Mouse (Mus musculus): ENCODE measurements around the gene Ccdc6. TPM values are rescaled to one million over a fixed set of nuclear protein-coding genes. Genes with fewer than 3 reads are reported as not detected.

The Ccdc6 gene
- total RNA-seq, 2 experiments from 2014 or later, result 29.6 to 48.6 TPM

DNA sequence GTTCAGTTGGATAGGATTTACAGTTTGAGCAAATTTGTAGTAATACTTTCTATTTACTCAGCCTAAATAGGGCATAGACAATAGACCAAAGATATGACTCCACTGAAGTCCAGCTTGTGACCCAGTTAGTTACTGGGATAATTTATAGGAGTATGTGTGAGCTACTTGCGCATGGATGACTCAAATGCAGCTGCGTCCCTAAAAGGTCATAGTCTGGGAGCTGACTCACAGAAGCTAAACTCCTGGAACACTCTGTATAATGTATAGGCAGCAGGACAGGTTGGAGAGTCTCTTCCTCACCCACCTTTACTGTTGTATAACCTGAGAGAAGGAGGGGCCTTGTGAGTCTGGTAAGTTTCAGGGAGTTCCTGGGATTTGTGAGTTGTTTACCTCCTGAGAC, 26.5 kb downstream of the Ccdc6 start:
- ATAC-seq (replicated peaks; ENCODE audit: low FRiP score, low TSS enrichment, poor library complexity, severe bottlenecking), result no peak

DNA sequence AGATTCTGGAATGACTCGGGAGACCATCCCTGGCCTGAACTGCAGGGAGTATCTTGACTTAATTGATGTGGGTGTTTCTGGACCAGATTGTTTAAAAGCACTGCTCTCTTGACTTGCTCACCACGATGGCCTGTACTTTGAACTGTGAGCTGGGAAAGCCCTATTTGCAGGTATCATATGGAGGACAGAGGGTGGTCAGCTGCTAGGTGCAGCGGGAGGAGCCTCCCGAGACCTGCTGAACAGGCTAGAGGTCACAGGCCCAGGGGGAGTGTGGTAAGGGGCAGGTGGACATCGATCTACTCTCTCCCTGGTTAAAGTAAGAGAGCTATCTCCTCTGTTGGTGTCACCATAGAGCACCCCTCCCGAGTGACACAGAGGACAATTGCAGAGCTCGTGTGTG, 28.6 kb downstream of the Ccdc6 start:
- no peak for ATAC-seq (replicated peaks; ENCODE audit: low FRiP score, low TSS enrichment, poor library complexity, severe bottlenecking)

DNA sequence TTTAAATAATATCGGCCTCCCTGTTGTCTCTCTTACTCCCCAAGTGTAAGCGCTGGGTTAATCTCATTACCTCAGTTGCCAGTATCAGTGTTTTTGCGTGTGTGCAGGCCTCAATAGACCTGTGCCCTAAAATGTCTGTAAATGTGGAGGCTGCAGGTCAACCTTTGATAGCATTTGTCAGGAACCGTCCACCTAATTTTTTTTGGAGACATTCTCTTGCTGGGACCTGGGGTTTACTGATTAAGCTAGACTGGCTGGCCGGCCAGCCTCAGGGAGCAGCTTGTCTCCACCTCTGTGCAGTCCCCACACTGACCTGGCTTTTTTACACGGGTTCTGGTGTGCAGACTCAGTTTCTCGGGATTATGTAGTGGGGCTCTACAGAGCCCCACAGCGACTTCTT, 30.4 kb downstream of the Ccdc6 start:
- ATAC-seq (replicated peaks; ENCODE audit: low FRiP score, low TSS enrichment, poor library complexity, severe bottlenecking), result peak; percentile 94

DNA sequence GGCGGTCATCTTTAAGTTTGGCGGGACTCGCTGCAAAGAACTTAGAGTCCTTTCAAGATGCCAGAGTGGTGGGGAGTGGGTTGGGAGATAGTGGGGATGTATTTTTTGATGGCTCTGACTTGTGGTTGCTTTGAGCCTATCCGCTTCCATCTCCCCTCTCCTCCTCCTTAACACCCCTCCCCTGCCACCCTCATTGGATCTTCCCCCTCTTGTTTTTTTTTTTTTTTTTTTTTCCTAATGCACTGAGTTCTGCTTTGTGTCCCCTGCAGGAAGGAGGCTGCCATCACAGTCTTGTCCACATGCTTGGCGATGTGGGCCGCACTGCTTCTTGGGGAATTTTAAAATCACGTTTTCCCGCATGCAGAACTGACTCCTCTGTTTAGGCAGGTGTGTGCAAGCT, 31.5 kb downstream of the Ccdc6 start:
- no peak for ATAC-seq (replicated peaks; ENCODE audit: low FRiP score, low TSS enrichment, poor library complexity, severe bottlenecking)

DNA sequence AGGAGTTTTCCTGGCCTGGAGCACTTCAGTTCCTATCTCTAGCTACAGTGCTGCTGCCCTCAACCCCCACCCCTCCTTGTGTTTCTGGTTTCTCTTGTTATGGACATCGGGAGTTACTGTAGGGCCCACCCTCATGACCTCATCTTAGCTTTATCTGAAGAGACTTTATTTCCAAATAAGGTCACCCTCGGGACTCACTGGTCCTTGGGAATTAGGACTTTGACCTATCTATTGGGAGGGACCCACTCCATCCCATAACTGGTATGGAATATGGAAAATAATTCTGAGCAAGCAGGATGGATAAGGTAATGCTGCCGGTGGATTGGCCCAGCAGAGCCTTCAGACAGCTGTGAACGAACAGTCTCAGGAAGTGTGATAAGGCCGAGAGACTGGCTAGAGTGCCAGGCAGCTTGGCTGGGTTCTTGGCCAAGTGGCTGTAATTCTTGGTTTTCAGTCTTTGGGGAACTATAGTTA, 35.2 kb downstream of the Ccdc6 start:
- ATAC-seq (replicated peaks; ENCODE audit: low FRiP score, low TSS enrichment, poor library complexity, severe bottlenecking), result peak; percentile 50

DNA sequence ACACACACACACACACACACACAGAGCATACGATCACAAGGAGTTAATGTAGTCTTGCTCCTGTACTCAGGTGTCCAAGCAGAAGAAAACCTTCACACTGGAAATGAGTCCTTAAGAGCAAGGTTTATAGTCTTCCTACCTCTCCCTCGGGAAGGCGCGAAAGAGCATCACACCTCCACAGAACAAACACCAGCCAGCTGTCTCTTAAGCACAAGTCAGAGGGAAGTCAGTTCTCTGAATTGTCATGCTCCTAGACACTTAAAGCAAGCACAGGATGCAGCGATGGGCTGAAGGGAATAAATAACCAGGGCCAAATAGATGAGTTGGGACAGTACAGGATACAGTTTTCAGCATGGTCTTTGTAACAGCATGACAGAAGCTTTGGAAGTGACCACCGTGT, 35.8 kb downstream of the Ccdc6 start:
- ATAC-seq (replicated peaks; ENCODE audit: low FRiP score, low TSS enrichment, poor library complexity, severe bottlenecking), result 0 out of 2 replicates have a peak, but pooled peaks have one; percentile 1

- ATAC-seq (replicated peaks; ENCODE audit: low FRiP score, low TSS enrichment, poor library complexity, severe bottlenecking), result peak; percentile 79
Measured at GRCm38 (mm10) chr10:70133188-70133587, 36.3 kb downstream of the Ccdc6 start.

DNA sequence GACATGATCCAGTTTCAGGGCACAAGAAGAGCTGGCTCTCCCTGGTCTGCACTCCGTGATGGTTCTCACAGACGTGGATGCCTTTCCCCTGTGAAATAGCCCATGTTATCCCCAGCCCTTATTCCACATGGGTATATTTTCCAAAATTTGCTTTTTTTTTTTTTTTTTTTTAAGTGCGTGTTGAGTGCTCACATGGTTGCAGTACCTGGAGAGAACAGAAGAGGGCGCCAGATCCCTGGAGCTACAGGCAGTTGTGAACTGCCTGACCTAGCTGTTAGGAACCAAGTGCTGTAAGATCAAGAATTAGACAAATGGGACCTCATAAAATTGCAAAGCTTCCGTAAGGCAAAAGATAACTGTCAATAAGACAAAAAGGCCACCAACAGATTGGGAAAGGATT, 38.8 kb downstream of the Ccdc6 start:
- no peak for ATAC-seq (replicated peaks; ENCODE audit: low FRiP score, low TSS enrichment, poor library complexity, severe bottlenecking)

DNA sequence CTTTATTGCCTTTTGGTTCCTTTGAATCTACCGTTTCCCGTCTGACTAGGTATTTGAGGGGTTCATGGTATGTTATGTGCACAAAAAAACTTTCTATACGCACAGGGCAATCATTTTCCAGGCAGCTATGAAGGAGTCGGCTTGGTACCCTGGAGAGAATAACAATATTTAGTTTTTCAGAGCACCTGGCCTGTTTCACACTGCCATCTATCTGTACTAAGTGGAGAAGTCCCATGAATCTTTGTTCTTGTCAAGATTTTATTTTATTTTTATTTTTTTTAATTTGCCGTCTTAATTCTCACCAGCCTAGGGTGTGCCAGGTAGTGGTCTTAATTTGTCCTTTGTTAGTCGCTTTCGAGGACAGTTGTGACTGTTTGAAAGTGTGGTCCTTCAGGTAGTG, 40.7 kb downstream of the Ccdc6 start:
- ATAC-seq (replicated peaks; ENCODE audit: low FRiP score, low TSS enrichment, poor library complexity, severe bottlenecking), result no peak

- ATAC-seq (replicated peaks; ENCODE audit: low FRiP score, low TSS enrichment, poor library complexity, severe bottlenecking), result peak; percentile 79
Measured at GRCm38 (mm10) chr10:70138150-70138549, 41.2 kb downstream of the Ccdc6 start.

DNA sequence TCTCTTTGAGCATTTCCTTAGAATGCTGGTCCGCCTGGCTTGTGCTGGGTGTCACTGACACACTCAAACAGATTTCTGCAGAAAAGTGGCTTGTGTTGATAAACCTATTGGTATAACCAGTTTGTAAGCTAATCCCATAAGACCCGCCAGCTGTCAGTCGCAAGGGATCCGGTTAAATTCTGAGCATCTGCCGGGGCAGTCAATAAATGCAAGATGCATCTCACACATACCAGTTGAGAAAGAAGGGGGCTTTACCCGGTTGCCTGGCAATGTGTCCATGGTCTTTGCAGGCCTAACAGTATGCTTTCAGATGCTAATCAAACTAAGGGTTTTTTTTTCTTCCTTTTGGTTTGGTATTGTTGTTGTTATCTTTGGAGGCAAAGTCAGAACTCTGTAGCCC, 42.4 kb downstream of the Ccdc6 start:
- no peak for ATAC-seq (replicated peaks; ENCODE audit: low FRiP score, low TSS enrichment, poor library complexity, severe bottlenecking)

- peak; percentile 64 for ATAC-seq (replicated peaks; ENCODE audit: low FRiP score, low TSS enrichment, poor library complexity, severe bottlenecking)
Measured at GRCm38 (mm10) chr10:70140414-70140813, 43.5 kb downstream of the Ccdc6 start.

DNA sequence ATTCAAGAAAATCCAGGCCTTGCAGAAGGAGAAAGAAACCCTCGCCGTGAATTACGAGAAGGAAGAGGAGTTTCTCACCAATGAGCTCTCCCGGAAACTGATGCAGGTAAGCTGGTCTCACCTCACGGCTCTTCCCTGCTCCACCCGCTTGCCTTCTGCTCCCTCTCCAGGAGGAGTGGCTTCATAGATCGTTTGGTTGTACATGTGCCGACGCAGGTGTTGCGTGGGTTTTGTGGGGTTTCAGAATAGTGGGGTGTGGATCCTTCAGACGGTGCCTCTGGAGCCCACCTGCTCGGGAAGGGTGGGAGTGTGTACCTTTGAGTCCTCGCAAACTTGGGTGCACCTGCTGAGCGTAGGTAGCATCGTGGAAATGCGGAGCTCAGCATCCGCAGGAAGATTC, 45.7 kb downstream of the Ccdc6 start:
- no peak for ATAC-seq (replicated peaks; ENCODE audit: low FRiP score, low TSS enrichment, poor library complexity, severe bottlenecking)

DNA sequence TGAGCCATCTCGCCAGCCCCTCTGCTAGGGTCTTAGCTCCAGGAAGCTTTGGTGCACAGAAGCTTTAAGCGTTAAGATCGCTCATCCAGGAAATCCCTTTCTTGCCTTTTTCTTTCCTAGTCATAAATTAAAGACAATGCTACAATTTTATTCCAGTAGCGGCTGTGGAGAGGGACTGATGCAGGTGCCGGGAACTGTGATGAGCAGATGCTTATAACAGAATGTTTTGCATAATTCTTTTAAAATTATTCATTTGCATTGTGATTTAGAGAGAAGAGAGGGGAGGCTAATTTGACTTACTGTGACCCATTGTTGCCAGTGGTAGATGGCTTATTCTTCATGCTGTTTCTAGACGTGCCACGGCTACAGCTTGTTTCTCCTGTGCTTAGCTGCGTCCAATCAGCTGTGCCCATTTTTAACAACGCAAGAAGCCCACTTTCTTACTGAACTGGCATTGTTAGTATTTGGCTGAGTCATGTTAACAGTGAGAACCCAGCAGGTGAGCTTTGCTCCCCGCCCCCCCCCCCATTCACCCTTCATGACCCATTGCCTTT, 47.2 kb downstream of the Ccdc6 start:
- no peak for ATAC-seq (replicated peaks; ENCODE audit: low FRiP score, low TSS enrichment, poor library complexity, severe bottlenecking)

GRCm38 (mm10) chr10:70145873-70146272, 49.0 kb downstream of the Ccdc6 start:
- ATAC-seq (replicated peaks; ENCODE audit: low FRiP score, low TSS enrichment, poor library complexity, severe bottlenecking), result no peak

DNA sequence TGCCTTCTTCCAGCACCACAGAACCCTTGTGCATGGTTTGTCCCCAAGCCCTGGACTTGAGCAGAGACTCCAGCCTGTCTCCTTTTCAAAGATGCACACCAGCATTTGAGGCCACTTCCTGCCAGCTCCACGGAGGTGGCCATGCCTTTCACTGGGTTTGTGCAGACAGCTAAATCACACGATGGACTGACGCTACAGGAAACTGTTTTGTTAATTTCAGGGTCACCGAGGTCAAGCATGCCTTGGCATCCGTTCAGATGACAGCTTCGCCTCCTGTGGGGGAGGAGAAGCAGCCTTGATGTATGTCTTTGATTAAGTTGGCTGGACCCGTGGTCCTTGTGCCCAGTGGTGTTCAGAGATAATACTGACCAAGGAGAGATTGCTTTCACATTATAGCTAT, 52.2 kb downstream of the Ccdc6 start:
- no peak for ATAC-seq (replicated peaks; ENCODE audit: low FRiP score, low TSS enrichment, poor library complexity, severe bottlenecking)

- no peak for ATAC-seq (replicated peaks; ENCODE audit: low FRiP score, low TSS enrichment, poor library complexity, severe bottlenecking)
Measured at GRCm38 (mm10) chr10:70150301-70150700, 53.4 kb downstream of the Ccdc6 start.

- ATAC-seq (replicated peaks; ENCODE audit: low FRiP score, low TSS enrichment, poor library complexity, severe bottlenecking), result no peak
Measured at GRCm38 (mm10) chr10:70151171-70151570, 54.2 kb downstream of the Ccdc6 start.

- no peak for ATAC-seq (replicated peaks; ENCODE audit: low FRiP score, low TSS enrichment, poor library complexity, severe bottlenecking)
Measured at GRCm38 (mm10) chr10:70152190-70152743, 55.3 kb downstream of the Ccdc6 start.

DNA sequence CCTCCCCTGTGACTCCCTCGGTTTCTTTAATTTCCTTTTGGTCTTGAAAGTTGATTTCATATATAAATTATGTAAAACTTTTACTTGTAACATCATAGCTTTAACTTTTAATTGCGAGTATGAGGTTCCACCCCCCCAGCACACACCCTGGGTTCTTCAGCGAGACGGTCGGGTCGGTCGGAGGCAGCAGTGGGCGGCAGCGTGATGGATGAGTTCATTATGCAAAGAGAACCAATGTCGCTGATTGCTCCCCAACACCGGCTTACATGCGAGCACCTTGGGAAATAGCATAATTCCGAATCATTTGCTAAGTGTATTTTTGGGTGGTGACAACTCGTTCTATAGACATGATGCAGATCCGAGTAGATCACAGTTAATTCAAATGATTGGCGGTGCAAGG, 56.9 kb downstream of the Ccdc6 start:
- no peak for ATAC-seq (replicated peaks; ENCODE audit: low FRiP score, low TSS enrichment, poor library complexity, severe bottlenecking)

DNA sequence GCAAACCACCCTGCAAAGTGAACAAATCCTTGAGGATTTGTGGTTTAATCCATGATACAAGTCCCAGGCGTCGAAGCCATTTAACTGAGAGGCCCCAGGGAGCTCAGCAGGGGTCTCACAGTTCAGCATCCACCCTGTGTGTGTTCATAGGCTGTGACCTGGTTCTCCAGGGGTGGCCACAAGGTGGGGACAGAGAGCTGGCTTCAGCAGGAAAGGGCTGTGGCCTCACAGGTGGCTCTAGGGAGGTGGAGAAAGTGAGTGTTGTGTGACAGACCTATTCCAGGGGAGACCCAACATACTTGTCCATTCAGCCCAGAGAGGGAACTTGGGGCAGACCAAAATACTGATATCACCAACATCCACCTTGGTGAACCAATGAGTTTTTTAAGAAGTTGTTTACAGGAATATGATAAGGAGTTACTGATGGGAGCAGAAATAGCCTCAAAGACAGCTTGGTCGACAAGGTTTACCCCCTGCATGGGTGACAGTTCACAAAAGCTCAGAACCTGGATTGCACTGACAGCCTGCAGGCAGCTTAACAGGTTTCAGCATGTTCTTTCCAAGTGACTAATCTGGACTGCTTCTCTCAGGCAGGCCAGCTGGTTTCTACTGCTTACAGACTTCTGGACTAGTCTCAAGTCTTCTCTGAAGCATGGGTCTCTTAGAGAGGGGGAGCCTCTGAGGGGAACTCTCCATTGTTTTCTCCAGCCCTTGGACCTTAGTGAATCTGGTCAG, 59.7 kb downstream of the Ccdc6 start:
- ATAC-seq (replicated peaks; ENCODE audit: low FRiP score, low TSS enrichment, poor library complexity, severe bottlenecking), result peak; percentile 83
